Mouse (Mus musculus): Measurements from ENCODE around the gene 1520401A03Rik.

DNA sequence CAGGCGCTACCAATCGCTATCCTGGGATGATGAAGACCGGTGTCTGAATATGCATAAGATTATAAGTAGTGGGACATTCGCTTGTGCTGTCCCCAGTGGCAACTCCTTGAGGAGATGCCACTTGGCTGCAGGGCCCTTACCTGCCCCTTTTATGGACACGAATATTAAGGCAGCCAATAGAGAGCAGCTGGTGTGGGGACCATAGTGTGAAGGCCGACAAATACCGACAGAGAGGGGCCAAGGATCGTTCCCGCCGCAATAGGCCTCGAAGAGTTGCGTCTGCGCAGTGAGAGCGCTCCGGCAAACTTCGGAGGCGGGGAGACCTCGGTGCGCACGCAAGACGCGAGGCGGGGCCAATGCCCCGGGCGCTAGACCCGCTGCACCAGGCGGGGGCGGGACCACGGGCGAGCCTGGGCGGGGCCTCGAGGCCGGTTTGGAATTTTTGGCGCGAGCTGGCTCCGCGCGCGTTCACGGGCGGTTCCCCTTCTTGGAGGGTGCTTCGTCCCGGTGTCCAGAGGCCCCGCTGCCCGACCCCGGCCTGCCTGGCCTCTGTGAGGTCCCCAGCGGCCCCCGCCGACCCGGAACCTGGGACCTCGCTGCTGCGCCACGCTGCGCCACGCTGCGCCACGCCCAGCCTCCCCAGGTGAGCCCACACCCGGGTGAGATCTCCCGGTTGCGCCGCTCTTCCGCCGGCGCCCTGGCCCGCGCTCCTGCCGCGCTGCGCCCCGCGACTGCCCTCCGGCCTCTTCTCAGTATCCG is 3.6 kb upstream of the 1520401A03Rik start, which contains the start of gene Pkmyt1:
- TF ChIP-seq TAL1 (IDR thresholded peaks at IDR 0.05; ENCODE audit: low read length) (no peak), GATA1 (IDR thresholded peaks at IDR 0.05; ENCODE audit: low read length) (no peak)
